Mouse (Mus musculus) forebrain, embryonic 12.5 days (tissue): ENCODE measurements around the gene Cptp. TPM values are rescaled to one million over a fixed set of nuclear protein-coding genes. Genes with fewer than 3 reads are reported as not detected.

Source experiments
- ATAC-seq: fragments of 200-750 bp; cut with Nextera tagmentation; 2 replicates; pipeline ENCODE4 v1.8.0; 2017; ENCODE audit warnings: moderate TSS enrichment; ENCODE audit not compliant: low FRiP score
- H3K27ac ChIP-seq: fragments of 300-500 bp; sonication (generic); 2 replicates; pipeline ENCODE4 v1.5.1; 2016; ENCODE audit warnings: mild to moderate bottlenecking
- H3K27me3 ChIP-seq: fragments of 300-500 bp; sonication (generic); 2 replicates; pipeline ENCODE4 v1.6.1; 2016; ENCODE audit warnings: mild to moderate bottlenecking
- H3K36me3 ChIP-seq: fragments of 300-500 bp; sonication (generic); replicated peaks from 2 replicates; pipeline ENCODE4 v1.6.1; 2016; ENCODE audit warnings: mild to moderate bottlenecking
- H3K4me1 ChIP-seq: fragments of 300-500 bp; sonication (generic); 2 replicates; pipeline ENCODE4 v1.6.1; 2016
- H3K4me2 ChIP-seq: fragments of 300-500 bp; sonication (generic); 2 replicates; pipeline ENCODE4 v1.6.1; 2016; ENCODE audit warnings: mild to moderate bottlenecking, moderate library complexity
- H3K4me3 ChIP-seq: fragments of 300-500 bp; sonication (generic); replicated peaks from 2 replicates; pipeline ENCODE4 v1.5.1; 2016; ENCODE audit warnings: mild to moderate bottlenecking
- H3K9ac ChIP-seq: fragments of 300-500 bp; sonication (generic); 2 replicates; pipeline ENCODE4 v1.6.1; 2016; ENCODE audit warnings: mild to moderate bottlenecking
- H3K9me3 ChIP-seq: fragments of 300-500 bp; sonication (generic); 2 replicates; pipeline ENCODE4 v1.6.1; 2016
- WGBS: fragments of 180-500 bp; shearing (Covaris S2); methylation state at CpG from one replicate; pipeline ENCODE4 v1.1.7; 2016; 5-methylcytosine and 5-hydroxymethylcytosine counted together
- polyA plus RNA-seq: library from polyadenylated mRNA; unstranded; fragments of >200 nt; fragmentation: Nextera tagmentation; extraction: Ambion mirVana; gene quantifications from 2 replicates; pipeline ENCODE4 v1.2.1, GENCODE M21; 2016

The Cptp gene
- polyA plus RNA-seq, 1 experiment from 2014 or later: 17.9 TPM

DNA sequence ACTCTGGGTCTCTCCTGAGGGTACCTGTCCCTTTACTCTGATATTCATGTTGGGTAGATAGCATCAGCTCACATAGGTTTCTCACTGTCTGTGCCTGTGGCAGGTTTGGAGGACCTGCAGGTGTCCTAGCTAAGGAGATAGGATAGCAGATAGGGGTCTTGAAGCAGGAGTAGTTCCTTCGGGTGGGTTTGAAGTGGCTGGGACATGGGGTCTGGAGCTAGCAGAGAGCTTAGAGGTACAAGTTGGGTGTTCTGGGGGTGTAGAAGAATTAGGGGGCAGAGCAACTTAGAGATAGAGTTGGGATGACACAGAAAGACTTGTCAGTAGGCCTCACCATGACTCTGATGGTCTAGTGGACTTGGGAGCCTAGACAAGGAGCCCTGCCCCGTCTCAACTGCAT is 19.8 kb downstream of the Cptp start:
- no peak overlapping the region for H3K27ac ChIP-seq
- WGBS: 91% methylated on average over 2 of the region's 2 CpGs
- H3K36me3 ChIP-seq: peaks cover 15% of the 10 kb centered on the region
- H3K4me2 ChIP-seq: peak overlapping the region; percentile 77
- H3K27me3 ChIP-seq: no peaks in the 10 kb centered on the region
- H3K4me1 ChIP-seq: peaks cover 33% of the 10 kb centered on the region
- H3K4me3 ChIP-seq: no peak overlapping the region
- no peak for ATAC-seq
- H3K9me3 ChIP-seq: no peaks in the 10 kb centered on the region
- H3K9ac ChIP-seq: 0 out of 2 replicates have a peak overlapping the region, but pooled peaks have one; percentile 90

DNA sequence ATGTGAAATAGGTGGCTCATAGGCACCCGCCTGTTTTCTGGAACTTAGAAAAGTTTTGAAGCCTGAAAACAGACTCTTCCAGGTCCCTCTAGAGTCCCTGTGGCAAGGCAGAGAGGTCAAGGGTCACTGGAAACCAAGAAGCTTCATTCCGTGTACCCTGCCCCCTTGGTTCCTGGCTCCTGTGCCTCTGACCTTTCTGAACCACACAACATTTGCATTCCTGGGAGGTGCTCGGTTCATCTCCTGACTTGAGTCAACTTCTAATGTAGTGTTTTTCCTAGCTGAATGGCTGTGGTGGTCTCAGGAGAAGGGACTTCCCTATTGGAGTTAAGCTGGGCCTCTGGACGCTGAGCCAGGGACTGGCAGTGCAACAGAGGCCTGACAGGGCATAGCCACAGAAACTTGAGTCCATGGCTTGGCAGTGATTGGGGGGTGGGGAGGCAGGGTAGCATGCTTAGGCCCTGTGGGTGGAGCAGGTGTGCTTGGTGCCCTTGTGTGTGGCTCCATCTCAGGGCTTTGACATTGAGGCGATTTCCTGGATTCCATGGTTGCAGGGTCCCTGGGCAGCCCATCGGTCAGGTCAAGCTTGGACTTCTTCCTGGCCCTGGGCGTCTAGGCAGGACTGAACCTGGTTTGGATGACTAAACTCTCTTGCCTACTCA is 20.7 kb downstream of the Cptp start:
- Histone ChIP-seq H3K4me1 (peaks cover 33% of the 10 kb centered on the region), H3K36me3 (0 out of 2 replicates have a peak, but pooled peaks cover 7% of the 10 kb centered on the region), H3K9me3 (no peaks in the 10 kb centered on the region), H3K4me2 (peak overlapping the region; percentile 77), H3K4me3 (peak overlapping the region; percentile 84), H3K9ac (peak overlapping the region; percentile 90), H3K27me3 (no peaks in the 10 kb centered on the region), H3K27ac (no peak overlapping the region)
- no peak for ATAC-seq
- WGBS: 62% methylated on average over 7 of the region's 7 CpGs

DNA sequence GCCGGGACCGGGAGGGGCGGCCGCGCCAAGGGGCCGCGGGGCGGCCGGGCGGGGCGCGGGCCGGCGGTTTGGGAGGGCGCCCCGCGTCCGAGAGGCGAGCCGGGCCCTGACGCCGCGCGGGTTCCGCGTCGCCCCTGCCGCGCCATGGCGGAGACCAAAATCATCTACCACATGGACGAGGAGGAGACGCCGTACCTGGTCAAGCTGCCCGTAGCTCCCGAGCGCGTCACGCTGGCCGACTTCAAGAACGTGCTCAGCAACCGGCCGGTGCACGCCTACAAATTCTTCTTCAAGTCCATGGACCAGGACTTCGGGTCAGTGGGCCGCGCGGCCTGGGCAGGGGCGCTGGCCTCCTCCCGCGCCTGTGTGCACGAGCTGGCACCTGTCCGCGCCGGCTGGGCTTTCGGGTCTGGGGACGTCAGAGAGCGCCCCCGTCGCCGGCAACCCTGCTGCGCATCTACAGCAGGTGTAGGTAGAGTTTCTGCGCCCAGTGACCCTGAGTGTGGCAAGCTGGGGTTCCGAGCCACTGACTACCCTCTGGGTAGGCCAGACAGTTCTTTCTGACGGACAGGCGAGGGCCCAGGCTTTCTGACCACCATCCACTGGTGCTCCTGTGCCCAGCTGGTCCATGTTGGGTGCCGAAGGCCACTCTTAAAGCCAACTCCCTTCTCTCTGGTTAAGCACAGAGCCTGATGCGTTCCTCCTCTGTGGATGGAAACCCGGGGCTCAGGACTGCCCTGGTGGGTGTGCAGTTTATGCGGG is 21.5 kb downstream of the Cptp start:
- peaks cover 33% of the 10 kb centered on the region for H3K4me1 ChIP-seq
- H3K4me2 ChIP-seq: peak overlapping the region; percentile 77
- H3K9me3 ChIP-seq: no peaks in the 10 kb centered on the region
- peak overlapping the region; percentile 84 for H3K4me3 ChIP-seq
- H3K9ac ChIP-seq: peak overlapping the region; percentile 90
- peak; percentile 13 for ATAC-seq
- 0 out of 2 replicates have a peak, but pooled peaks cover under 1% of the 10 kb centered on the region for H3K36me3 ChIP-seq
- 2% methylated on average over 62 of the region's 69 CpGs for WGBS
- 0 out of 2 replicates have a peak, but pooled peaks cover 2% of the 10 kb centered on the region for H3K27me3 ChIP-seq
- peak overlapping the region; percentile 68; the same call in 1 of the 2 replicates for H3K27ac ChIP-seq

DNA sequence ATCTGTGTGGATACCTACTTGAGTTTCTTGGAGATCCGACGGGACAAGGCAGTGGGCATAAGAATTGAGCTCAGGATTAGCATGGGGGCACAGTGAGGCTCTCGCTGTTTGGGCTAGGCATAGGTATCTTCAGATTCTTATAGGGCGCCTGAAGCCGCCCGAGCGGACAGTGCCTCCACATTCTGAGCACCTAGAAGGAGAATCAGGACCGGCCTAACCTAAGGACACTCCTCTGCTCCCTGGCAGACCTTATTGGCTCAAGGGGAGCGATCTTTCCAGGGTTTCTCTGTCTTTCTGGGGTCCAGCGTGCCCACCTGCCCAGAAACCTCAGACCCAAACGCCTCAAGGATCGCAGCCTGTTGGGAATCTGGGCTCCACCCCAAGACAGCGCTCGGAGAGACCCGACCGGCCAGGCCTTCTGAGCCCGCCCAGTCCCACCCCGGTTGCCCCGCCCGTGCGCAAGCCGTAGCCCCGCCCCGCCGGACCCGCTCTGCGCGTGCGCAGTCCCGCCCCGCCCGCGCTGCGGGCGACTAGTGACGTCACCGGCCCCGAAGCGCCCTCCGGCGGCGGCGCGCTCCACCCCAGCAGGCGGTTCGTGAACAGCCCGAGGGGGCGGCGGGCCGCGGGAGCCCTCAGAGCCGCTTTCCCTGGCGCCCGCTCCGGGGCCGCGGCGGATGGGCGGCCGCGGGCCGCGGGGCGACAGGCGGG is 22.2 kb downstream of the Cptp start, which contains the start of gene Dvl1:
Dvl1 (plus strand) TSS at position 532 of the 708 bp plus-strand sequence.
- Histone ChIP-seq H3K4me3 (peak within 1 kb of the TSS; percentile 84), H3K27ac (peak within 1 kb of the TSS; percentile 76), H3K27me3 (peaks cover 6% of the 10 kb centered on the region; the same call in 1 of the 2 replicates), H3K9ac (peak within 1 kb of the TSS; percentile 90), H3K4me1 (peaks cover 33% of the 10 kb centered on the region), H3K9me3 (no peaks in the 10 kb centered on the region), H3K36me3 (0 out of 2 replicates have a peak, but pooled peaks cover 2% of the 10 kb centered on the region), H3K4me2 (peak within 1 kb of the TSS; percentile 77)
- 2% methylated on average over 60 of the region's 65 CpGs for WGBS
- peak; percentile 94 for ATAC-seq

DNA sequence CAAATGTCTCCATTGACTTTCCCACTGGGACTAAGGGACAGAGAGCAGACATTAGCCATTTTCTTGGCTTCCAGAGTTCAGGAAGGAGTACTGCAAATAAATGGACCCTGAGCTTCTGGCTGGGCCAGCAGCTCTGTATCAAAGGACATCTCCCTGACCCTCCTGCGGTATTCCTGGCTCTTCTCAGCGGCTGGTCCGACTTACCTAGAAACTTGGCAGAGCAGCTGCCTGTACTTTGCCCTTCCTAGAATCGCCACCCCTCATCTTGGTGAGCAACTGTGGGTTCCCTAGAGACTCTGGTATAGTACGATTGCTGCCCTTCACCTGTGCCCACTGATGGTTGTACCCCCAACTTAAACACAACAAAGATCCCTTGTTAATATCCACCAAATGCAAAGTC is 26.0 kb downstream of the Cptp start:
- 84% methylated on average over 5 of the region's 5 CpGs for WGBS
- H3K4me1 ChIP-seq: peaks cover 40% of the 10 kb centered on the region

DNA sequence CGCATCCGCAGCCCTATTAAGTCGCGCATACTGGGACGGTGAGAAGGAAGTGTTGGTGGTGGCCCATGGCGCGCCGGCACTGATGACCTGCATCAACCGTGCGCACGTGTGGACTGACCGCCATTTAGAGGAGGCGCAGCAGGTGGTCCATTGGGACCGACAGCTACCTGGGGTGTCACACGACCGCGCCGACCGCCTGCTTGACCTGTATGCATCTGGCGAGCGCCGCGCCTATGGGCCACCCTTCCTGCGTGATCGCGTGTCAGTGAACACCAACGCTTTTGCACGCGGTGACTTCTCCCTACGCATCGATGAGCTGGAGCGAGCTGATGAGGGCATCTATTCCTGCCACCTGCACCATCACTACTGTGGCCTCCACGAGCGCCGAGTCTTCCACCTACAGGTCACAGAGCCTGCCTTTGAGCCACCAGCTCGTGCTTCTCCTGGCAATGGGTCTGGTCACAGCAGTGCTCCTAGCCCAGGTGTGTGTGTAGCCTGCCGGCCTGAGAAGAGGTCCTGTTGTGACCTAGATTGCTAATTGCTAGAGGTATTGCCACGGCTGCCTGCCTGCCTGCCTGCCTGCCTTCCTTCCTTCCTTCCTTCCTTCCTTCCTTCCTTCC is 27.5 kb downstream of the Cptp start:
- no peaks in the 10 kb centered on the region for H3K9me3 ChIP-seq
- H3K27me3 ChIP-seq: peaks cover 24% of the 10 kb centered on the region
- WGBS: 35% methylated on average over 38 of the region's 38 CpGs
- peak overlapping the region; percentile 43; the same call in 1 of the 2 replicates for H3K4me3 ChIP-seq
- H3K9ac ChIP-seq: no peak overlapping the region
- H3K36me3 ChIP-seq: 0 out of 2 replicates have a peak, but pooled peaks cover 2% of the 10 kb centered on the region
- 0 out of 2 replicates have a peak, but pooled peaks have one; percentile 0 for ATAC-seq
- H3K4me1 ChIP-seq: peaks cover 35% of the 10 kb centered on the region
- H3K27ac ChIP-seq: no peak overlapping the region
- peak overlapping the region; percentile 71 for H3K4me2 ChIP-seq

More for the DNA sequence above, 26.0 kb downstream of the Cptp start:
- H3K9me3 ChIP-seq: no peaks in the 10 kb centered on the region
- H3K4me2 ChIP-seq: no peak overlapping the region
- no peak overlapping the region for H3K27ac ChIP-seq
- ATAC-seq: no peak
- peaks cover 24% of the 10 kb centered on the region for H3K27me3 ChIP-seq
- H3K4me3 ChIP-seq: no peak overlapping the region
- H3K9ac ChIP-seq: no peak overlapping the region
- H3K36me3 ChIP-seq: 0 out of 2 replicates have a peak, but pooled peaks cover 2% of the 10 kb centered on the region

DNA sequence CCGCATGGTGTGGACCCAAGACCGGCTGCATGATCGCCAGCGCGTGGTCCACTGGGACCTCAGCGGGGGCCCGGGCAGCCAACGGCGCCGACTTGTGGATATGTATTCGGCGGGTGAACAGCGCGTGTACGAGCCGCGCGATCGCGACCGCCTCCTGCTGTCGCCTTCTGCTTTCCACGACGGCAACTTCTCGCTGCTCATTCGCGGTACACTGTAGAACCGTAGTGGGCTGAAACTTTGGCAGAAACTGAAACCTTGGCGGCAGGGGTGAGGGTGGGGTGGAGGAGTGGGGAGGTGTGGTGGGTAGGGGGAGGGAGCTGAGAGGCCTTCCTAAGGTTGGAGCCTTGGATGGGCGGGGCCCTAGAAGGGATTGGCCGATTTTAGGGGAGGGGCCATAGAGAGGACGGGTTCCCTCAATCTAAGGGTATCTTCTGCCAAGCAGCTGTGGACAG is 28.2 kb downstream of the Cptp start:
- Histone ChIP-seq H3K27ac (no peak overlapping the region), H3K9ac (peak overlapping the region; percentile 63), H3K4me3 (peak overlapping the region; percentile 43), H3K4me1 (peaks cover 30% of the 10 kb centered on the region), H3K4me2 (peak overlapping the region; percentile 71), H3K9me3 (no peaks in the 10 kb centered on the region), H3K36me3 (0 out of 2 replicates have a peak, but pooled peaks cover 2% of the 10 kb centered on the region), H3K27me3 (peaks cover 24% of the 10 kb centered on the region)
- WGBS: under 1% methylated on average over 32 of the region's 32 CpGs
- ATAC-seq: peak; percentile 59

DNA sequence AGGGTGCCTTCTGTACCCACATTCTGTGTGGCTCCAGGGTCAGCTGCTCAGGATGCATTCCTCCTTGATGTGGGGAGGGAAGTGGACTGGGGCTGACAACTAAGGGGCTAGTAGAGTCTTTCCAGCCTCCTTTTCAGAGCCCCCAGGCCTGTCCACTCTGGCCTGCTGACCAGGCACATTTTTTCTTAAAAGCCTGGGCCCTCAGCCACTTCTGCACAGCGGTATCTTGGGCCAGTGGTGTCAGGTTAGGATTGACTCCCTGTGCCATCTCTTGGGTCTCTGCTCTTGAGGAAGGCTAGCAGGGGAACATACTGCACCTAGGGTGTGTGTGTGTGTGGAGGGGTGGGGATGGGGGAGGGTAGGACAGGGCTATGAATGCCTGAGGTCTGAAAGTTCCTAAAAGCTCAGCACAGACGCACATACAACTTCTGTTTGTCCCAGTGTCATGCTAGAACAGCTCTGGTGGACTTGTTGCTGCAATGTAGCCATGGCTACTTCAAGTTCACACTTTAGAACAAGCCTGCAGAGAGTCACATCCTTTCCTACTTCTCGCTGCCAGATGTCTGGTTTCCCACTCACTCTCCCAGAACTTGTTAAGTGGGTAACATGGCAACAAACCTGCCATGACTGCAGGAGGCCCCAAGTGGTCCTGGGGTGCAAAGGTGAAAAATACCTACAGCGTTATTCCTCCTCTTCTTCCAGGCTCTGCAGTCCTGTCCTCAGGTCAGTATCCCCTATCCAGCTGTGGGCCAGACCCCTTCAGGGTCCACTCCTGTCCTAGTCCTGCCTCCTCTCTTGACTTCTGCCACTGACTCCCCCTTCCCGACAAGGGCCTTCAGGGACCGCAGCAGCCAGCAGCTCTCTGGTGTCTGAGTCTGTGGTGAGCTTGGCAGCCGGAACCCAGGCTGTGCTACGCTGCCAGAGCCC is 28.9 kb downstream of the Cptp start:
- peak overlapping the region; percentile 43 for H3K4me3 ChIP-seq
- H3K4me2 ChIP-seq: peak overlapping the region; percentile 71
- peak; percentile 47 for ATAC-seq
- H3K36me3 ChIP-seq: 0 out of 2 replicates have a peak, but pooled peaks cover 2% of the 10 kb centered on the region
- peak overlapping the region; percentile 63 for H3K9ac ChIP-seq
- peaks cover 30% of the 10 kb centered on the region for H3K4me1 ChIP-seq
- no peaks in the 10 kb centered on the region for H3K9me3 ChIP-seq
- no peak overlapping the region for H3K27ac ChIP-seq
- peaks cover 24% of the 10 kb centered on the region for H3K27me3 ChIP-seq
- 9% methylated on average over 8 of the region's 8 CpGs for WGBS

DNA sequence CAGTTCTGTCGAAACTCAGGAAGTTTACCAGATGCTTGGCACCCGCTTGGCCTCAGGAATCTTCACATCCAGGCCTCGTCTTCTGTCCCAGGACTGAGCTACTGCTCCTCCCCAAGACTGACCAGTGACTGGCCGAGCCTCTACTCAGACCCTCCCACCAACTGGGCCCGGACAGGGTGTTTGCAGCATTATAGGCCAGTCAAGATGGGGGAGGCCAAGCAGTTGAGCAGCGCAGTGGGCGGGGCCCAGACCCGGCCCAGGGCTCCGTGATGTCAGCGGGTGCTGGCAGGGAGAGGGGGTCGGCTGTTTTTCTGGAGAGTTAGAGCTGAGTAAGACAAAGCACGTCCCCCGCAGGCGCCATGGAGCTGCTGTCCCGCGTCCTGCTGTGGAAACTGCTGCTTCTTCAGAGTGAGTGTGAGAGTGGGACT is 29.7 kb downstream of the Cptp start, which contains the start of gene Mxra8:
Mxra8 (plus strand) TSS at position 198 of the 428 bp plus-strand sequence.
- 2% methylated on average over 16 of the region's 16 CpGs for WGBS
- Histone ChIP-seq H3K4me2 (peak within 1 kb of the TSS; percentile 71), H3K27me3 (peaks cover 24% of the 10 kb centered on the region), H3K4me1 (peaks cover 30% of the 10 kb centered on the region), H3K4me3 (peak within 1 kb of the TSS; percentile 43), H3K9me3 (no peaks in the 10 kb centered on the region), H3K36me3 (0 out of 2 replicates have a peak, but pooled peaks cover 2% of the 10 kb centered on the region), H3K9ac (peak within 1 kb of the TSS; percentile 63), H3K27ac (no peak within 1 kb of the TSS)
- ATAC-seq: peak; percentile 76

DNA sequence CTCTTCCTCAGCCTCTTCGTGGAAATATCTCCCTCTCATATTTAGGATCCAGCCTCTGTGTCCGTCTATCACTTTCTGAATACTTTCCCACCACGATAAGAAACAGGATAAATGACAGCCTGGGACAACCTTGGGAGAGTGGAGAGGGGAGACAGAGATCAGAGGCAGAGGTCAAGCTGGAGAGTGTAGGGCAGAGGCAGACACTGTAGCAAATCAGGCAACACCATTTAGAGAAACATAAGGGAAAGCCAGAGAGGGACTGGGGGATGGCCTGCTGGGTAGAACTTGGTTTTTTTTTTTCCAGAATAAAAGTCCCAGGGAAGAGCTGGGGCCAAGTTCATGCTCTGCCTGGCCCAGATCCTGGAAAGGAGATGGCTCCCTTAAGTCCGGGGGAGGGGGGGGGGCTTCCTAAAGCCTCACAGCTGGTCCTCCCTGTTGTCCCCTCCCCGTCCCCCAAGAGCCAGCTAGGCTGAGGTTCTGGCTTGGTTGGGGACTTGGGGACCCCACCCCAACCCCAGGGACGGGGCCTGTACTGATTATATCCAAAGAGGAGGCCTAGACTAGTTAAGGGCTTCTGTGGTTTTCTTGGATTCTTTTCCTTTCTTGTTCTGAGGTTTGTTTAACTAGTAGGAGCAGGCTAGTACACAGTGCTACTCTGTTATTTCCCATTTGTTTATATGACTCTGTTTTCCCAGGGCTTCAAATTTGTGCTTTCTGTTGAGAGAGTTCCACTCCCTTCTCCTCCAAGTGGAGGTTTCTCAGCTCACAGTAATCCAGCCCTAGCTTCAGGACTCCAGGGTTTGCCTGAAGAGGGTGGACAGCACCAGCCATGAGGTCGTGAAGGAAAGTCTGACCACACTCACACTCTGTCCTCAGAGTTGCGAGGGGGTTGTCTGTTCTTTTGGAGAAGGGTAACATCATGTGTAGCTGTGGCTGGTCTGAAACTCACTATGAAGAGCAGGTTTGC is 30.8 kb downstream of the Cptp start:
- H3K9me3 ChIP-seq: no peaks in the 10 kb centered on the region
- H3K4me2 ChIP-seq: no peak overlapping the region
- H3K27ac ChIP-seq: no peak overlapping the region
- H3K4me1 ChIP-seq: peaks cover 36% of the 10 kb centered on the region
- peaks cover 2% of the 10 kb centered on the region; the same call in 1 of the 2 replicates for H3K36me3 ChIP-seq
- H3K27me3 ChIP-seq: peaks cover 24% of the 10 kb centered on the region
- H3K4me3 ChIP-seq: no peak overlapping the region
- ATAC-seq: no peak
- WGBS: 61% methylated on average over 8 of the region's 8 CpGs
- no peak overlapping the region for H3K9ac ChIP-seq
